Mouse (Mus musculus) heart, embryonic 16.5 days (tissue): ENCODE measurements around the gene Copz2. TPM values are rescaled to one million over a fixed set of nuclear protein-coding genes. Genes with fewer than 3 reads are reported as not detected.

Experiments used
- ATAC-seq: fragments of 200-750 bp; cut with Nextera tagmentation; replicated peaks from 2 replicates; pipeline ENCODE4 v1.8.0; 2017; ENCODE audit warnings: moderate number of reproducible peaks; ENCODE audit not compliant: insufficient read depth, low FRiP score; ENCODE audit errors: extremely low read depth
- H3K27ac ChIP-seq: fragments of 300-500 bp; sonication (generic); 2 replicates; pipeline ENCODE4 v1.5.1; 2014; ENCODE audit warnings: mild to moderate bottlenecking, low read length, control low read depth, moderate library complexity
- H3K27me3 ChIP-seq: fragments of 300-500 bp; sonication (generic); 2 replicates; pipeline ENCODE4 v1.6.1; 2014; ENCODE audit warnings: low read length, mixed read lengths; ENCODE audit not compliant: control insufficient read depth, insufficient read depth
- H3K36me3 ChIP-seq: fragments of 300-500 bp; sonication (generic); 2 replicates; pipeline ENCODE4 v1.6.1; 2014; ENCODE audit not compliant: control insufficient read depth, insufficient read depth
- H3K4me1 ChIP-seq: fragments of 300-500 bp; sonication (generic); 2 replicates; pipeline ENCODE4 v1.6.1; 2014; ENCODE audit warnings: low read length, mixed read lengths; ENCODE audit not compliant: control insufficient read depth, insufficient read depth
- H3K4me2 ChIP-seq: fragments of 300-500 bp; sonication (generic); 2 replicates; pipeline ENCODE4 v1.6.1; 2014; ENCODE audit warnings: low read depth, mild to moderate bottlenecking, control low read depth, low read length
- H3K4me3 ChIP-seq: fragments of 300-500 bp; sonication (generic); 2 replicates; pipeline ENCODE4 v1.5.1; 2014; ENCODE audit warnings: mild to moderate bottlenecking, control low read depth, low read length
- H3K9ac ChIP-seq: fragments of 300-500 bp; sonication (generic); 2 replicates; pipeline ENCODE4 v1.6.1; 2014; ENCODE audit warnings: low read length, control low read depth
- H3K9me3 ChIP-seq: fragments of 300-500 bp; sonication (generic); replicated peaks from 2 replicates; pipeline ENCODE4 v1.6.1; 2016; ENCODE audit warnings: low read length; ENCODE audit not compliant: control insufficient read depth
- WGBS: fragments of 180-500 bp; shearing (Covaris S2); extraction: QIAGEN DNeasy Blood & Tissue Kit; methylation state at CpG from one replicate; pipeline ENCODE4 v1.1.7; 2014; 5-methylcytosine and 5-hydroxymethylcytosine counted together
- polyA plus RNA-seq: library from polyadenylated mRNA; unstranded; fragments of >200 nt; fragmentation: Nextera tagmentation; extraction: Ambion mirVana; gene quantifications from 2 replicates; pipeline ENCODE4 v1.2.1, GENCODE M21; 2015

The Copz2 gene
- polyA plus RNA-seq, 1 experiment from 2014 or later, result 129 TPM

GRCm38 (mm10) chr11:96867149-96867548, 17.5 kb downstream of the Copz2 start:
- no peaks in the 10 kb centered on the region for H3K27me3 ChIP-seq
- peak; percentile 55; the same call in 1 of the 2 replicates for ATAC-seq

GRCm38 (mm10) chr11:96872441-96873379, 23.0 kb downstream of the Copz2 start:
- Histone ChIP-seq H3K9ac (0 out of 2 replicates have a peak overlapping the region, but pooled peaks have one; percentile 21), H3K4me3 (no peak overlapping the region), H3K9me3 (no peaks in the 10 kb centered on the region), H3K27me3 (peaks cover 9% of the 10 kb centered on the region), H3K36me3 (no peaks in the 10 kb centered on the region), H3K27ac (no peak overlapping the region), H3K4me2 (no peak overlapping the region), H3K4me1 (peaks cover 9% of the 10 kb centered on the region)
- 18% methylated on average over 24 of the region's 24 CpGs for WGBS
- ATAC-seq, result no peak

More at GRCm38 (mm10) chr11:96867149-96867548, 17.5 kb downstream of the Copz2 start:
- Histone ChIP-seq H3K4me2 (no peak overlapping the region), H3K9me3 (no peaks in the 10 kb centered on the region), H3K27ac (no peak overlapping the region), H3K36me3 (no peaks in the 10 kb centered on the region), H3K4me3 (no peak overlapping the region), H3K9ac (no peak overlapping the region), H3K4me1 (0 out of 2 replicates have a peak, but pooled peaks cover 4% of the 10 kb centered on the region)
- WGBS, result 13% methylated on average over 5 of the region's 5 CpGs

- ATAC-seq, result no peak
- Histone ChIP-seq H3K27me3 (peaks cover 9% of the 10 kb centered on the region), H3K27ac (no peak overlapping the region), H3K9ac (no peak overlapping the region), H3K4me1 (peaks cover 9% of the 10 kb centered on the region), H3K9me3 (no peaks in the 10 kb centered on the region), H3K4me3 (no peak overlapping the region), H3K4me2 (no peak overlapping the region), H3K36me3 (no peaks in the 10 kb centered on the region)
- 53% methylated on average over 11 of the region's 11 CpGs for WGBS
Measured at GRCm38 (mm10) chr11:96873601-96874140, 24.0 kb downstream of the Copz2 start.

- Histone ChIP-seq H3K36me3 (no peaks in the 10 kb centered on the region), H3K9me3 (no peaks in the 10 kb centered on the region), H3K27me3 (peaks cover 9% of the 10 kb centered on the region), H3K27ac (no peak overlapping the region), H3K9ac (no peak overlapping the region), H3K4me3 (peak overlapping the region; percentile 51), H3K4me2 (peak overlapping the region; percentile 80), H3K4me1 (peaks cover 9% of the 10 kb centered on the region)
- no peak for ATAC-seq
- WGBS, result 29% methylated on average over 4 of the region's 4 CpGs
Measured at GRCm38 (mm10) chr11:96875270-96875669, 25.6 kb downstream of the Copz2 start.

- no peak overlapping the region for H3K27ac ChIP-seq
Measured at GRCm38 (mm10) chr11:96875745-96876144, 26.1 kb downstream of the Copz2 start.

GRCm38 (mm10) chr11:96876300-96877040, 26.8 kb downstream of the Copz2 start:
- H3K4me1 ChIP-seq, result peaks cover 9% of the 10 kb centered on the region

More at GRCm38 (mm10) chr11:96875745-96876144, 26.1 kb downstream of the Copz2 start:
- Histone ChIP-seq H3K9me3 (no peaks in the 10 kb centered on the region), H3K9ac (no peak overlapping the region), H3K4me1 (peaks cover 9% of the 10 kb centered on the region), H3K36me3 (no peaks in the 10 kb centered on the region), H3K27me3 (peaks cover 9% of the 10 kb centered on the region), H3K4me2 (peak overlapping the region; percentile 80), H3K4me3 (peak overlapping the region; percentile 51)
- WGBS, result 2% methylated on average over 35 of the region's 35 CpGs
- ATAC-seq, result peak; percentile 62; the same call in 1 of the 2 replicates

GRCm38 (mm10) chr11:96877071-96877470, 27.4 kb downstream of the Copz2 start:
- H3K9ac ChIP-seq, result no peak overlapping the region
- H3K36me3 ChIP-seq, result no peaks in the 10 kb centered on the region
- no peak overlapping the region for H3K27ac ChIP-seq
- WGBS, result 45% methylated on average over 4 of the region's 4 CpGs
- no peak overlapping the region for H3K4me3 ChIP-seq
- ATAC-seq, result no peak
- H3K27me3 ChIP-seq, result peaks cover 9% of the 10 kb centered on the region
- peaks cover 9% of the 10 kb centered on the region for H3K4me1 ChIP-seq
- no peak overlapping the region for H3K4me2 ChIP-seq
- H3K9me3 ChIP-seq, result no peaks in the 10 kb centered on the region

More at GRCm38 (mm10) chr11:96876300-96877040, 26.8 kb downstream of the Copz2 start:
- Histone ChIP-seq H3K4me3 (peak overlapping the region; percentile 51), H3K9me3 (no peaks in the 10 kb centered on the region), H3K36me3 (no peaks in the 10 kb centered on the region), H3K27me3 (peaks cover 9% of the 10 kb centered on the region), H3K9ac (no peak overlapping the region), H3K27ac (no peak overlapping the region), H3K4me2 (peak overlapping the region; percentile 80)
- no peak for ATAC-seq
- WGBS, result 21% methylated on average over 13 of the region's 13 CpGs

GRCm38 (mm10) chr11:96878715-96879114, 29.0 kb downstream of the Copz2 start:
- no peak overlapping the region for H3K4me3 ChIP-seq
- H3K27me3 ChIP-seq, result peaks cover 7% of the 10 kb centered on the region
- H3K27ac ChIP-seq, result no peak overlapping the region
- peaks cover 3% of the 10 kb centered on the region; the same call in 1 of the 2 replicates for H3K4me1 ChIP-seq
- H3K4me2 ChIP-seq, result no peak overlapping the region
- no peaks in the 10 kb centered on the region for H3K9me3 ChIP-seq
- H3K9ac ChIP-seq, result no peak overlapping the region
- 49% methylated on average over 3 of the region's 3 CpGs for WGBS
- no peaks in the 10 kb centered on the region for H3K36me3 ChIP-seq
- no peak for ATAC-seq
